Mouse (Mus musculus): ENCODE measurements around the gene Ccnjl. TPM values are rescaled to one million over a fixed set of nuclear protein-coding genes. Genes with fewer than 3 reads are reported as not detected.

Ccnjl gene
- total RNA-seq, 2 experiments from 2014 or later: 2.3 to 3.5 TPM

GRCm38 (mm10) chr11:43610006-43610661, 81.5 kb downstream of the Ccnjl start:
- intact Hi-C loops (cut with DNase I): loop anchor here (5.0 kb wide), 1 partner anchor 72 kb away; the partner anchor contains the start of gene Pwwp2a

GRCm38 (mm10) chr11:43610662-43611033, 82.1 kb downstream of the Ccnjl start:
- intact Hi-C loops (cut with DNase I): loop anchor here (5.0 kb wide), 1 partner anchor 72 kb away; the partner anchor contains the start of gene Pwwp2a
- no peak for DNase-seq (ENCODE audit: low spot score)

More at GRCm38 (mm10) chr11:43610006-43610661, 81.5 kb downstream of the Ccnjl start:
- DNase-seq (ENCODE audit: low spot score): no peak

- intact Hi-C loops (cut with DNase I): loop anchor here (5.0 kb wide), 1 partner anchor 69 kb away; the partner anchor contains the start of gene Pwwp2a
- DNase-seq (ENCODE audit: low spot score): peak; percentile 20
Measured at GRCm38 (mm10) chr11:43612834-43613488, 84.4 kb downstream of the Ccnjl start.

GRCm38 (mm10) chr11:43617924-43618323, 89.3 kb downstream of the Ccnjl start:
- intact Hi-C loops (cut with DNase I): no loop called here
- DNase-seq (ENCODE audit: low spot score): peak; percentile 36

- intact Hi-C loops (cut with DNase I): no loop called here
- no peak for DNase-seq (ENCODE audit: low spot score)
Measured at GRCm38 (mm10) chr11:43618403-43618802, 89.8 kb downstream of the Ccnjl start.

GRCm38 (mm10) chr11:43621769-43622168, 93.2 kb downstream of the Ccnjl start:
- DNase-seq (ENCODE audit: low spot score): no peak

GRCm38 (mm10) chr11:43624341-43624740, 95.8 kb downstream of the Ccnjl start:
- no peak for DNase-seq (ENCODE audit: low spot score)
- intact Hi-C loops (cut with DNase I): no loop called here

More at GRCm38 (mm10) chr11:43621769-43622168, 93.2 kb downstream of the Ccnjl start:
- intact Hi-C loops (cut with DNase I): no loop called here

GRCm38 (mm10) chr11:43626300-43626926, 97.8 kb downstream of the Ccnjl start:
- peak; percentile 23 for DNase-seq (ENCODE audit: low spot score)
- intact Hi-C loops (cut with DNase I): no loop called here

- intact Hi-C loops (cut with DNase I): no loop called here
Measured at GRCm38 (mm10) chr11:43626927-43627645, 98.5 kb downstream of the Ccnjl start.

GRCm38 (mm10) chr11:43631645-43632044, 103.1 kb downstream of the Ccnjl start:
- no peak for DNase-seq (ENCODE audit: low spot score)
- intact Hi-C loops (cut with DNase I): loop anchor here (5.0 kb wide), 1 partner anchor 51 kb away; the partner anchor contains the start of gene Pwwp2a

More at GRCm38 (mm10) chr11:43626927-43627645, 98.5 kb downstream of the Ccnjl start:
- DNase-seq (ENCODE audit: low spot score): no peak

GRCm38 (mm10) chr11:43632566-43632965, 104.0 kb downstream of the Ccnjl start:
- intact Hi-C loops (cut with DNase I): loop anchor here (5.0 kb wide), 1 partner anchor 50 kb away; the partner anchor contains the start of gene Pwwp2a
- no peak for DNase-seq (ENCODE audit: low spot score)

- intact Hi-C loops (cut with DNase I): loop anchor here (5.0 kb wide), 1 partner anchor 49 kb away; the partner anchor contains the start of gene Pwwp2a
- no peak for DNase-seq (ENCODE audit: low spot score)
Measured at GRCm38 (mm10) chr11:43633165-43633564, 104.6 kb downstream of the Ccnjl start.

- intact Hi-C loops (cut with DNase I): loop anchor here (5.0 kb wide), 1 partner anchor 48 kb away; the partner anchor contains the start of gene Pwwp2a
- DNase-seq (ENCODE audit: low spot score): peak; percentile 46
Measured at GRCm38 (mm10) chr11:43633658-43634401, 105.2 kb downstream of the Ccnjl start.

Other genes with a start within 250 kb of the Ccnjl start
- 10 to 100 TPM; 64.3 to 73.1 TPM for gene Pttg1, start 102.5 kb upstream of the Ccnjl start, total RNA-seq (2021)
- gene Slu7, start 95.0 kb upstream of the Ccnjl start, total RNA-seq (2021): 10 to 100 TPM; 26.2 to 27.0 TPM
- gene C1qtnf2, start 54.5 kb upstream of the Ccnjl start, total RNA-seq (2021): 1 to 10 TPM; 6.7 to 6.9 TPM
- gene 4933415A04Rik, start 58.3 kb downstream of the Ccnjl start, total RNA-seq (2021): under 1 TPM; 0.49 to 0.67 TPM
- not detected for gene Fabp6, start 72.8 kb downstream of the Ccnjl start, total RNA-seq (2021)
- gene Pwwp2a, start 153.2 kb downstream of the Ccnjl start, total RNA-seq (2021): 10 to 100 TPM; 18.9 to 20.9 TPM
- 10 to 100 TPM; 47.5 to 47.9 TPM for gene Ttc1, start 219.2 kb downstream of the Ccnjl start, total RNA-seq (2021)